Mouse (Mus musculus): Measurements from ENCODE around the gene Nectin2.

DNA sequence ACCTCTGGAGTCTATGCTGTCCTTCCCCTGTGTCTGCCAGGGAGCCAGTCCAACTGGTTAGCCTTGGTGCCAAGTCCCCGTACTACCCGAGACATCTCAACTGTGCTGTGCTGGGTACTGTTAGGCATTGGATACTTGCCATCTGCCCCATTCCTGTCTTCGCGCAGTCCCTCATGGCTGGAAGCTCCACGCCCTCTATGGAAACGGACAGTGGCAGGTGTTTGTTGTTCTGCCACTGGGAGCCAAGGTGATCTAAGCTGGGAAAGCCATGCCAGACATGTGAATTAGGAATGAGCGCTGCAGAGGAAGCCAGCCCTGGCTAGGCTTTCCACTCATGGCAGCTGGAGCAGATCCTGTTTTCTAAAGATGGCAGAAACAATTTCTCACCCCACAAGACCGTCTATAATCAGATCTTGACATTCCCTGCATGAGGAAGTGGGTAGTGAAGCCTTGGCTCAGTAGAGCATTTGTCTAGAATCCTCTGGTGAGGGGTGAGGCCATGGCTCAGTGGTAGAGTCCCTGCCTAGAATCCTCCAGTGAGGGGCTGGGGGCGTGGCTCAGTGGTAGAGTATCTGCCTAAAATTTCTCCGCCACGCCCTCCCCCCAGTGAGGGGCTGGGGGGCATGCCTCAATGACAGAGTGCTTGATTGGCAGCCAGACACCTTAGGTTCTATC lies 26.9 kb upstream of the Nectin2 start:
- TF ChIP-seq CTCF (IDR thresholded peaks at IDR 0.05; ENCODE audit: low read depth, low read length): no peak
- TF ChIP-seq POLR2A (IDR thresholded peaks at IDR 0.05; ENCODE audit: borderline replicate concordance, low read depth, low read length): no peak
